Mouse (Mus musculus): Measurements from ENCODE around the gene Krtap9-3.
"Not testable (repeated sequence)": the region's sequence is repeated elsewhere in the genome, so short reads cannot be mapped to it uniquely, and the experiment has no call there.

The Krtap9-3 gene

GRCm38 (mm10) chr11:99597742-99598141, at the start of gene Krtap9-3:
Gene Krtap9-3, minus strand, starts transcription at chr11:99598105.
- not testable (repeated sequence) for DNase-seq (ENCODE audit: low read depth, low spot score)

- no peak for DNase-seq (ENCODE audit: low read depth, low spot score)
These were observed 48.5 kb upstream of the Krtap9-3 start for GRCm38 (mm10) chr11:99646444-99646843.

- no peak for DNase-seq (ENCODE audit: low read depth, low spot score)
These were observed 46.4 kb upstream of the Krtap9-3 start for GRCm38 (mm10) chr11:99644351-99644750.

DNA sequence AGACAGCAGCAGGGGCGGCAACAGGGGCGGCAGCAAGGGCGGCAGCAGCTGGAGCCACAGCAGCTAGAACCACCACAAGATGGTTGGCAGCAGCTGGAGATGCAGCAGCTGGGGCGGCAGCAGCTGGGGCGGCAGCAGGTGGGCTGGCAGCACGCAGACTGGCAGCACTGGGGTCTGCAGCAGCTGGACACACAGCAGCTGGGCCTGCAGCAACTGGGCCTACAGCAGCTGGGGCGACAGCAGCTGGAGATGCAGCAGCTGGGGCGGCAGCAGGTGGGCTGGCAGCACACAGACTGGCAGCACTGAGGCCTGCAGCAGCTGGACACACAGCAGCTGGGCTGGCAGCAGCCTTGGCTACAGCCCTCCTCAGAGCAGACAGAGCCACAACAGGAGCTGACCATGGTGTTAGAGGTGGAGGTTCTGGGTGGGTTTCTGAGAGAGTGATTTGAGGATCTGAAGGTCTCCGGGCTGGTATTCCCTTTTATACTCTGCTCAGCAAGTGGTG, 45.8 kb upstream of the Krtap9-3 start, which contains the start of gene Krtap4-7:
TSS of gene Krtap4-7 (minus strand) at position 455 of the 505 bp plus-strand sequence.
- DNase-seq (ENCODE audit: low read depth, low spot score), result not testable (repeated sequence)

- DNase-seq (ENCODE audit: low read depth, low spot score), result peak; percentile 29
These were observed 43.0 kb upstream of the Krtap9-3 start for GRCm38 (mm10) chr11:99640926-99641325.

DNA sequence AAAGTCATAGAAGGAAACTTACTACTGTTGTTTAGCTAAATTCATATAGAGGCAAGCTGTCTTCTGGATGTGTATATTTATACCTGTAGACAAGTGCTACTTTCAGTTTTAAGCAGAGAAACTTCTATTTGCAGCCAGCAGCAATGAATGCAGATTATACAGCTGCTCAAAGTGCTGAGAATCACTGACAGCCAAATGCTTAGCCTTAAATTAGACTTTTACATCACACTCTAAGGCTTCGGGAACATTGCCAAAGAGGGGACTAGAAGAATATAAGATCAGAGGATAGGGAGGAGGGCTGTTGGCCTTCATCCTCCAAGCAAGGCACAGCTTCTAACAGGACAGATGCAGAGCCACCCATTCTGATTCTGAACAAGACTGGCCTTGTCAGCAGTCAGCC, 39.2 kb upstream of the Krtap9-3 start:
- DNase-seq (ENCODE audit: low read depth, low spot score), result no peak

DNA sequence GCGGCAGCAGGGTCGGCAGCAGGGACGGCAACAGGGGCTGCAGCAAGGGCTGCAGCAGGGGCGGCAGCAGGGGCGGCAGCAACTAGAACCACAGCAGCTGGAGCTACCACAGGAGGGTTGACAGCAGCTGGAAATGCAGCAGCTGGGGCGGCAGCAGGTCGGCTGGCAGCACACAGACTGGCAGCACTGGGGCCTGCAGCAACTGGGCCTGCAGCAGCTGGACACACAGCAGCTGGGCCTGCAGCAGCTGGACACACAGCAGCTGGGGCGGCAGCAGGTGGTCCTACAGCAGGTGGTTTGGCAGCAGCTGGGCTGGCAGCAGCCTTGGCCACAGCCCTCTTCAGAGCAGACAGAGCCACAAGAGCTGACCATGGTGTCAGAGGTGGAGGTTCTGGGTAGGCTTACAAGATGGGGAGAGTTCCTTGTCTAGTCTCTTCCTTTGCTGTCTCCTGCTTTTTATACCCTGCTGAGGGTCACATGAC, 36.8 kb upstream of the Krtap9-3 start, which contains the start of gene Krtap4-2:
TSS of gene Krtap4-2 (minus strand) at position 432 of the 482 bp plus-strand sequence.
- DNase-seq (ENCODE audit: low read depth, low spot score), result no peak

GRCm38 (mm10) chr11:99633293-99633692, 35.4 kb upstream of the Krtap9-3 start:
- DNase-seq (ENCODE audit: low read depth, low spot score), result no peak

DNA sequence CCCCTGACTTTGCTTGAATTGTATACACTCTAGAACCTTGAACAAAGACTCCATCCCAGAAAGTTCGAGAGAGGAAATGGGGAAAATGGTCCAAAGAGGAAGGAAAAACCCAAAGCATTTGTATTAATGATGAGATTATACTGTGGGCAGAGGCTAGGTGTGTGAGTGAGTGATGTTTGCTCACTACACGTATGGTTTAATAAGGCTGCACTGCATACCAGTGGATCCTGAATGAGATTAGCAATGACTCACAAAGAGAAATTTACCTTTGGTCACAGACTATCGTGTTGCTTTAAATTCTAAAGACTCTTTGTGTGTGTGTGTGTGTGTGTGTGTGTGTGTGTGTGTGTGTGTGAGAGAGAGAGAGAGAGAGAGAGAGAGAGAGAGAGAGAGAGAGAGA, 33.0 kb upstream of the Krtap9-3 start:
- no peak for DNase-seq (ENCODE audit: low read depth, low spot score)

GRCm38 (mm10) chr11:99628138-99628537, 30.2 kb upstream of the Krtap9-3 start, which contains the start of gene Krtap4-1:
Gene Krtap4-1, minus strand, starts transcription at chr11:99628238.
- DNase-seq (ENCODE audit: low read depth, low spot score), result no peak

- no peak for DNase-seq (ENCODE audit: low read depth, low spot score)
These were observed 22.4 kb upstream of the Krtap9-3 start, which contains the start of gene Gm11562 for GRCm38 (mm10) chr11:99620335-99620734. Gene Gm11562, minus strand, starts transcription at chr11:99620435.

DNA sequence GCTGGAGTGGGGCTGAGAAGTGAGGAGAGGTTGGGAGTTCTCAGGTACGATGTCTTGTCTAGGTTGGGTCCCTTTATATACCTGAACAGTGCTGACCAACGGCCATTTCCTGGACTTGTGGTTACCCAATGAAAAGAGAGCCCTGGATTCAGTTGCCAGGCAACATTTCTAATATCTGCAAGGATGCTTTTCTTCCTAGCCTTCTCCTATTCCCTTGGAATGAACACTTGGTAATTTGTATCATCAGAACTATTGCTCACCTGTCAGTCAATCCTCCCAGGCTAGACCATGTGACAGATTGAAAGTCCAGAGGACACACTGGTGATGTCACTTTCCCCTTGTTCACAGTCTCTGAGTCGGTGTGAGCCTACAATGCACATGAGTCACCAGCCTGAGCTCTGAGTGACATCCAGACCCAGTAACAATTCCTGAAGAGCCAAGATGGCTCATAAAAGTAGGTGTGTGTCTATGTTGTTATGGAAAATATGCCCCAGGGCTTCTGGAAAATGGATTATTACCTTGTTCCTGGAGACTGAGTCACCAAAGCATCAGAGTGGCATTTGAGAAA, 17.0 kb upstream of the Krtap9-3 start, which contains the start of gene Krtap2-4:
TSS of gene Krtap2-4 (minus strand) at position 51 of the 568 bp plus-strand sequence.
- no peak for DNase-seq (ENCODE audit: low read depth, low spot score)

DNA sequence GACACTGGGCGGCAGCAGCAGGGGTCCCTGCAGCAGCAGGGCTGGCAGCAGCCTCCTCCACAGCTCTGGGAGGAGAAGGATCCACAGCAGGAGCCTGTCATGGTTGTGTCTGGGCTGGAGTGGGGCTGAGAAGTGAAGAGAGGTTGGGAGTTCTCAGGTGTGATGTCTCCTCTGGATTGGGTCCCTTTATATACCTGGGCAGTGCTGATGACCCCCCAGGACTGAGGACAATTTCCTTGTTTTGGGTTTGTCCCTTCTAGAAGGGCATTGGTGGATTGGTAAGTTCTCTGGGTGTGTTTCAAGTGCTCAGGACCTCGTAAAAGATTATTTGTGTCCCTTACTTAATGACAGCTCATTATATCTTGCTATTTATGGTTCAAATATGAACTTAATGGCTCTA, 12.2 kb upstream of the Krtap9-3 start, which contains the start of gene Gm11937:
TSS of gene Gm11937 (minus strand) at position 101 of the 400 bp plus-strand sequence.
- not testable (repeated sequence) for DNase-seq (ENCODE audit: low read depth, low spot score)

DNA sequence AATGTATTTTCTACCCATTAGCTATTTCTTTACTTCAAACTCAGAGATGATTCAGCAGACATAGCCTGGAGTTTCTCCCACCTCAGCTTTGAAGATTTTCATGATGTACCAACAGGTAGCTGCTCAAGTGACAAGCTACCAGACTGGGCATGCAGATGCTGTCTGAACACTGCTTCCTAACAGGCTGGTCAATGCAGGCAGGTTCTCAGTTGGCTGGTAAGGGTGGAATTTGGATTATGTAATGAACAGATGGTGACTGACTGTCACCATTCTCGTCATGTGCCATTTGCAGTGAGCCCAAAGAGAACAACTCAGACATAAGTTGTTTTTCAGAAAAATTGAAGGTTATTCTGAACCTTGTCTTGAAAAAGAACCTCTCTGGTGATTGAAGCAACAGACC, 11.2 kb upstream of the Krtap9-3 start:
- no peak for DNase-seq (ENCODE audit: low read depth, low spot score)

- DNase-seq (ENCODE audit: low read depth, low spot score), result not testable (repeated sequence)
These were observed 5.3 kb upstream of the Krtap9-3 start, which contains the start of gene Gm11938 for GRCm38 (mm10) chr11:99603208-99603607. Gene Gm11938, minus strand, starts transcription at chr11:99603308.

DNA sequence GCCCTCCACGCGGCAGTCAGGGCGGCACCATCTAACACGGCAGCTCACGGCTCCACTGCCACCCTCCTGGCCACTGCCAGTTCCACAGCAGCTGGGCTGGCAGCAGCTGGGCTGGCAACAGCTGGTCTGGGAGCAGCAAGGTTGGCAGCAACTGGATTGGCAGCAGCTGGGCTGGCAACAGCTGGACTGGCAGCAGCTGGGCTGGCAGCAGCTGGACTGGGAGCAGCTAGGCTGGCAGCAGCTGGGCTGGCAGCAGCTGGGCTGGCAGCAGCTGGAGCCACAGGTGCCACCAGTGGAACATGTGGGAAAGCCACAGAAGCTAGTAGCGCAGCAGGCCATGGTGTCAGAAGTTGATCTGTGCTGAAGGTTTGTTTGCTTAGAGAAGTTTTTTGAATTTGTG, 6.9 kb downstream of the Krtap9-3 start, which contains the start of gene Krtap1-3:
TSS of gene Krtap1-3 (minus strand) at position 359 of the 400 bp plus-strand sequence.
- no peak for DNase-seq (ENCODE audit: low read depth, low spot score)

DNA sequence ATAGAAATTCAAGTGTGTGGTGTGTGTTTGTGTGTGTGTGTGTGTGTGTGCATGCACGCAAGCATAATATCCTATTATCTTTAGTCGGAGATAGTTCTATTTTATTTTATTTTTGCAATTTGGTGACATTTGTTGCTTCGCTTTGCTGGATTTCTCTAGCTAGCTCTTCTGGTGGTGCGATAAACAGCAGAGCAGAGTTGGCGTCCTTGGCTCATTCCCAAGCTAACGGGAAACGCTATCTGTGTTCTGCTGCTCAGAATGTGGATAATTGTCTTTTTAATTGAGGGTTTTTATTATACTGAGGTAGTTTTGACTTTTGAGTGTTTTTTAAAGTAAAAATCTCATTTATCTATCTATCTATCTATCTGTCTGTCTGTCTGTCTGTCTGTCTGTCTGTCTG, 12.8 kb downstream of the Krtap9-3 start:
- no peak for DNase-seq (ENCODE audit: low read depth, low spot score)

DNA sequence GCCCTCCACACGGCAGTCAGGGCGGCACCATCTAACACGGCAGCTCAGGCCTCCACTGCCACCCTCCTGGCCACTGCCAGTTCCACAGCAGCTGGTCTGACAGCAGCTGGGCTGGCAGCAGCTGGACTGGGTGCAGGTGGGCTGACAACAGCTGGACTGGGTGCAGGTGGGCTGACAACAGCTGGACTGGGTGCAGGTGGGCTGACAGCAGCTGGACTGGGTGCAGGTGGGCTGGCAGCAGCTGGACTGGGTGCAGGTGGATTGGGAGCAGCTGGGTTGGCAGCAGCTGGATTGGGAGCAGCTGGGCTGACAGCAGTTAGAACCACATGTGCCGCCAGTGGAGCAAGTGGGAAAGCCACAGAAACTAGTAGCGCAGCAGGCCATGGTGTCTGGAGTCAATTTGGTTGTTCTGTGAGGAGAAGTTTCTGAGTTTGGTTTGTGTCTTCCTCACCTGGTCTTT, 14.6 kb downstream of the Krtap9-3 start, which contains the start of gene Krtap1-4:
TSS of gene Krtap1-4 (minus strand) at position 410 of the 460 bp plus-strand sequence.
- DNase-seq (ENCODE audit: low read depth, low spot score), result no peak

- DNase-seq (ENCODE audit: low read depth, low spot score), result no peak
These were observed 16.3 kb downstream of the Krtap9-3 start for GRCm38 (mm10) chr11:99581564-99581963.

DNA sequence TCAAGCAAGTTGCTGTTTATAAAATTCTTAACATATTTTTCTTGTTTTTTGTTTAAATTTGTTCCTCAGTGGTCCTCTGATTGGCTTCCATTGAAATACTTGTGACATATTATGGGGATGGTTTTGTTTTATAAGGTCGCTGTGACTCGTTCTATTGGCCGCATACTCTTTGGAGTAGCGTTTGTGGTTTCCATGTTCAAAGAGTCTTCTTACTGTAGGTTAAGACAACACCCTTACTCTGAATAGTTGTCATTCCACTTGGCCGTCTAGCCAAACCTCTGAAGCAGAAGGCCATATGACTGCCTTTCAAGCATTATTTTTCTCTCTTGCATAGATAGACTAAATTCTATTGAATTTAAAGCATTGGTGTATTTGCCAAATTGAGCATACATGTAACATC, 16.9 kb downstream of the Krtap9-3 start:
- no peak for DNase-seq (ENCODE audit: low read depth, low spot score)

GRCm38 (mm10) chr11:99580636-99581035, 17.3 kb downstream of the Krtap9-3 start, which contains the start of gene Krtap1-5:
Gene Krtap1-5, minus strand, starts transcription at chr11:99581016.
- DNase-seq (ENCODE audit: low read depth, low spot score), result no peak

DNA sequence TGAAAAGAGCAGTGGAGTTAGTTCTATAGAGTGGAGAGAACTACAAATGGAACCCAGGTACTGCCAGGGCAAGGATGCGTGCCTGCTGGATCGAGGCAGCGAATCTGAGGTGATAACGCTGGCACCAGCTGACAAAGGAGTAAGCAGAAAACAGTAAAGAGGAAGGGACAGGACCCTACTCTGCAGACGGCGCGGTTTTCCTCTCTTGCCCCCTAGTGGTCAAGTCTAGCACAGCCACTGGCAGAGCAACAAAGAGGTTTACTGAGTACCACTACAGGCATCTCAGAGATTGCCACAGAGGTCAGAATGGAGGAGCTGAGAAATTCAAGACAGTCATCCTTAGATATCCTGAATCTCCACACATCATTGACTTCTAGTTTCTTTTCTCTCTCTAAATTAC, 23.8 kb downstream of the Krtap9-3 start:
- peak; percentile 76 for DNase-seq (ENCODE audit: low read depth, low spot score)
